Mouse (Mus musculus) heart, embryonic 10.5 days (tissue): Measurements from ENCODE around the gene Gja1. TPM values are rescaled to one million over a fixed set of nuclear protein-coding genes. Genes with fewer than 3 reads are reported as not detected.
A peak's percentile ranks its signal among the peaks of the same experiment; 100 is the strongest.
"Not testable (repeated sequence)": the region's sequence is repeated elsewhere in the genome, so short reads cannot be mapped to it uniquely, and the experiment has no call there.

Experiments used
- DNase-seq: peaks from one replicate; pipeline ENCODE4 v3.0.0-alpha.2; 2017; ENCODE audit warnings: low spot score
- H3K27ac ChIP-seq: fragments of 300-500 bp; sonication (generic); 2 replicates; pipeline ENCODE4 v1.5.1; 2016; ENCODE audit warnings: mild to moderate bottlenecking
- H3K27me3 ChIP-seq: fragments of 300-500 bp; sonication (generic); 2 replicates; pipeline ENCODE4 v1.6.1; 2016; ENCODE audit warnings: mild to moderate bottlenecking; ENCODE audit not compliant: poor library complexity, insufficient read depth, severe bottlenecking
- H3K36me3 ChIP-seq: fragments of 300-500 bp; sonication (generic); 2 replicates; pipeline ENCODE4 v1.6.1; 2016; ENCODE audit warnings: mild to moderate bottlenecking, moderate library complexity
- H3K4me1 ChIP-seq: fragments of 300-500 bp; sonication (generic); 2 replicates; pipeline ENCODE4 v1.6.1; 2016; ENCODE audit warnings: mild to moderate bottlenecking
- H3K4me3 ChIP-seq: fragments of 300-500 bp; sonication (generic); 2 replicates; pipeline ENCODE4 v1.5.1; 2016; ENCODE audit warnings: mild to moderate bottlenecking, moderate library complexity
- H3K9me3 ChIP-seq: fragments of 300-500 bp; sonication (generic); 2 replicates; pipeline ENCODE4 v1.6.1; 2016; ENCODE audit warnings: mild to moderate bottlenecking, moderate library complexity
- WGBS: fragments of 180-500 bp; shearing (Covaris S2); methylation state at CpG from one replicate; pipeline ENCODE4 v1.1.7; 2016; 5-methylcytosine and 5-hydroxymethylcytosine counted together
- polyA plus RNA-seq: library from polyadenylated mRNA; unstranded; fragments of >200 nt; fragmentation: Nextera tagmentation; extraction: Ambion mirVana; gene quantifications from 2 replicates; pipeline ENCODE4 v1.2.1, GENCODE M21; 2016

Gja1 gene
- polyA plus RNA-seq, 1 experiment from 2014 or later: 141 TPM

DNA sequence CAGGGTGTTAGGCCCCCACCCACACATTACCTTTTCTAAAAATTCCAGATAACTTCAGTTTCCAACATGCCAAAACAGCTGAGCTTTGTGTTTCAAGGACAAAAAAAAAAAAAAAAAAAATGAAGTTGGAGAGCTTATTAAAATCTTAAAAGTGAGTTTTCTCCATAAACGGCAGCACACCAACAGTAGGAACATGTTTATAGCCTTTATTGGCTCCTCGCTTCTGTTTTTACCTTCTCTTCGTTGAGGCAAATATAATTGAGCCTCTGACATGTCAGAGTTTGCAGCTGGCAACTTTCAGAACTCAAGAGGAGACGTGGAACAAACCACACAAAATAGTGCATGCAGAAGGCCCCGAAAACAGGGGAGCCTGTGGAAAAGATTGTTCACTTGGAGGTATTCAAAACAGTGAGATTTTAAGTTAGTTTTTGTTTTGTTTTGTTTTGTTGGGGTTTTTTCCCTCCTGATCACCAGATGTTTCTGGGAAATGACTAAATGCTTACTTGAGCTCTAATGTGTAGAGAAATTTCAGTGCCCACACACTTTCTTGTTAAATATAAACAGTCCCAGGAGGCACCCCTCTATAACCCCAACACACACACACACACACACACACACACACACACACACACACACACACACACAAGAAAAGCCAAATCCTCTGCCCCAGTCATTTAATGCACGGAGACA lies 16.1 kb downstream of the Gja1 start:
- Histone ChIP-seq H3K36me3 (peaks cover 32% of the 10 kb centered on the region), H3K4me1 (no peaks in the 10 kb centered on the region), H3K27ac (no peak overlapping the region), H3K27me3 (no peaks in the 10 kb centered on the region), H3K9me3 (no peaks in the 10 kb centered on the region), H3K4me3 (no peak overlapping the region)
- DNase-seq: no peak
- 76% methylated on average over 6 of the region's 6 CpGs for WGBS

DNA sequence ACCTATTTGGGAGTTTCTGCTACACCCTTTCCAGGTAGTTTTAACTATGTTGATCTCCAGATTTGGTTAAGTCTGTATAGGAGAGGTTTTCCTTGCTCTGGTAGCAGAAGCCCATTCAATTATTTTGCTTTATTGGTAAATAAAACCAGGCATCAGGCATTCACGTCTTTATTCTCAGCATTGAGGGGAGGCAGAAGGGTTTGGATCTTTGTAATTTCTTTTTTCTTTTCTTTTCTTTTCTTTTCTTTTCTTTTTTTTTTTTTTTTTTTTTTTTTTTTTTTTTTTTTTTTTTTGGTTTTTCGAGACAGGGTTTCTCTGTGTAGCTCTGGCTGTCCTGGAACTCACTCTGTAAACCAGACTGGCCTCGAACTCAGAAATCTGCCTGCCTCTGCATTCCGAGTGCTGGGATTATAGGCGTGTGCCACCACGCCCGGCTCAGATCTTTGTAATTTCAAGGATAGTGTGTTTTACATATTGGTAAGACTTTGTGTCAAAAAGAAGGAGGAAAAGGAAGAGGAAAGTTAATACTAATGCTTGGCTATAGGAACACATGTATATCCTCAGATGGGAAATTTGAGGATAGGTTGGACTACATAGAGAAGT lies 16.8 kb downstream of the Gja1 start:
- WGBS: 87% methylated on average over 7 of the region's 7 CpGs
- not testable (repeated sequence) for H3K9me3 ChIP-seq, H3K27ac ChIP-seq, H3K27me3 ChIP-seq, DNase-seq, H3K4me3 ChIP-seq, H3K4me1 ChIP-seq
- H3K36me3 ChIP-seq: peaks cover 25% of the 10 kb centered on the region

DNA sequence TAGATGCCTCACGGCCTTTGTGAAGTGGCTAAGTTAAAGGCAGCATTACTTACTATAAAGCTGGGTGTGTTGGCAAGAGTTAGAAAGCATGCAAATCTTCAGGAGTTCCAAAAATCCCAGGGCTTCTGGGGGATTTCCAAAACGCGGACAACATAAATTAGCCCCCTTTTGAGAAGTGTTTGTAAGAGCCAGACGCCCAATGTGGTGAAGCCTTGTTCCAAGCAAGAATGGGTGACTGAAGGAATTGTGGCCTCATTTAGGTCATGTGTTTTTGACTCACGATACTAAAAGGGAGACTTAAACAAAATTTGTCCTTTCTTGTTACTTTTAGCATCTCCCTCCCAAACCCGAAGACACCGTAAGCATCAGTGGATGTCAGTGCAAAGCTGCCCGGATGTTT lies 20.7 kb downstream of the Gja1 start:
- no peak overlapping the region for H3K4me3 ChIP-seq
- no peak for DNase-seq
- 87% methylated on average over 8 of the region's 8 CpGs for WGBS

DNA sequence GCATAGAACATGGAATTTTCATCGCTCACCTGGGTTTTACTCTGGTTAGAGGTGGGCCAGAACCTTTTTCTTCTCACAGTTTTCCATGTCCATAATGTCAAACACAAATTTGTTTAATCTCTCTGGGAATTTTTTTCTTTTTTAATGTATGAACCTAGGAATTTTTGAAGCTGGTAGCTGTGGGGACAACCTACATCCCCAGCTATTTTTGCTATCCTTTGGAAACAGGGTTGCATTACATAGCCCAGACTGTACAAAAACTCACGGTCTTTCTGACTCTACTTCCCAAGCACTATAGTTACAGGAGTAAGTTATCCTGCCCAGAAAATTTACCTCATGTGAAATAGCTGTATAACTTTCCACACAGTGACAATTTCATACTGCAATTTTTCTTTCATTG lies 21.2 kb downstream of the Gja1 start:
- H3K27me3 ChIP-seq: no peaks in the 10 kb centered on the region
- 88% methylated on average over 2 of the region's 2 CpGs for WGBS
- H3K4me3 ChIP-seq: no peak overlapping the region
- no peaks in the 10 kb centered on the region for H3K9me3 ChIP-seq
- no peak overlapping the region for H3K27ac ChIP-seq
- H3K4me1 ChIP-seq: no peaks in the 10 kb centered on the region
- no peaks in the 10 kb centered on the region for H3K36me3 ChIP-seq
- DNase-seq: no peak

More for the DNA sequence above, 20.7 kb downstream of the Gja1 start:
- no peak overlapping the region for H3K27ac ChIP-seq
- H3K4me1 ChIP-seq: no peaks in the 10 kb centered on the region
- no peaks in the 10 kb centered on the region for H3K9me3 ChIP-seq
- H3K27me3 ChIP-seq: no peaks in the 10 kb centered on the region
- no peaks in the 10 kb centered on the region for H3K36me3 ChIP-seq

DNA sequence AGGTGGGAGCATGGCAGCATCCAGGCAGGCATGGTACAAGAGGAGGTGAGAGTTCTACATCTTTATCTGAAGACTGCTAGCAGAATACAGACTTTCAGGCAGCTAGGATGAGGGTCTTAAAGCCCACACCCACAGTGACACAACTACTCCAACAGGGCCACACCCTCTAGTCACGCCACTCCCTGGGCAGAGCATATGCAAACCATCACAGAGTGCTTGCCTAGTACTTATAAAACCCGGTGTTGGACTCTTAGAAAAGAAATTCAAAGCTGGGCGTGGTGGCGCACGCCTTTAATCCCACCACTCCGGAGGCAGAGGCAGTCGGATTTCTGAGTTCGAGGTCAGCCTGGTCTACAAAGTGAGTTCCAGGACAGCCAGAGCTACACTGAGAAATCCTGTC lies 24.3 kb downstream of the Gja1 start:
- not testable (repeated sequence) for H3K27ac ChIP-seq, H3K9me3 ChIP-seq, H3K36me3 ChIP-seq, DNase-seq, H3K4me1 ChIP-seq, H3K27me3 ChIP-seq, H3K4me3 ChIP-seq
- WGBS: 92% methylated on average over 8 of the region's 8 CpGs

DNA sequence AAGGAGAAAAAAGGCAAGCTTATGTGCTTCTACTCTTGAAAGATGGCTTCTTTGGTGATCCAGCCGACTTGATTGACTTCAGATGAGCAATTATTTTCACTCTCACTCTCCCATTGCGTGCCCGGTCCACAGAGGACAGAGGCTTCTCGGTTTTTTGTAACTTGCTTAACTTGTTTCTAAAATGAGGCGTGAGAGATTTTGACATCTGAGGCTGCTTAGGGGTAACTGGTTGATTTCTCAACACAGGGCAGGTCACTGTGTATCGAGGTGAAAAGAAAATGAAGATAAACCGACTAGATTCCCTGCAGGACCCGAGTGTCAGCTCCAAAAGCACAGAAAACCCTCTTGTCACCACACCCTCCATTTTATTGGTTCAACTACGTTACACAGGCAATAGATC lies 28.8 kb downstream of the Gja1 start:
- no peaks in the 10 kb centered on the region for H3K9me3 ChIP-seq

DNA sequence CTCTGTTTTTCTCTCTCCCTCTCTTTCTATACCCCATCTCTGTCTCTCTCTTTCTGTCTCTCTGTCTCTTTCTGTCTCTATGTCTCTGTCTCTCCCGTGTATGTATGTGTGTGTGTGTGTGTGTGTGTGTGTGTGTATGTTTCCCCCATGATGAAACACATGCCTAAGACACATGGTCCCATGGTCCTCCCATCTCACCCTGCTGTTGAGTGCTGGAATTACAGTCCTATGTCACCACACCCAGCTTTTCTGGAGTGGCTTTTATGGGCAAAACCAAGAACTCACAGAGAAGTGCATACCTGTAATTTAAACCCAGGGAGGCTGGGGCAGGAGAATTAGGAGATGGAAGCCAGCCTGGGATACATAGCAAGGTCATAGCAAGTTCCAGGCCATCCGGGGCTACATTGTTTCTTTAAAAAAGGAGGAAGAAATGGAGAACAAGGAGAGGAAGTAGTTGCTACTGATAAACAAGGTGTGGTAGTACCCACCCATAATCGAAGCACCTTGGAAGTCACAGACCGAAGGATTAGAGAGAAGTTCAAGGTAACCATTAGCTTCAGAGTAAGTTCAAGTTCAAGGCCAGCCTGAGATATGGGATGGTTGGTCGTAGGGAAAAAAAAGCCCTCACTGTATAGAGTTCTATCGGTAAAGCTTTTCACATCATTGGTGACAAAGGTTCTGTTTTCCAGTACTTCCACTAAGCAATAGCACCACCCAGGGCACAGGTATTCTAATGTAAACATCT lies 29.4 kb downstream of the Gja1 start:
- no peak overlapping the region for H3K27ac ChIP-seq
- WGBS: 82% methylated on average over 6 of the region's 6 CpGs
- no peak overlapping the region for H3K4me3 ChIP-seq
- H3K36me3 ChIP-seq: no peaks in the 10 kb centered on the region
- DNase-seq: no peak
- no peaks in the 10 kb centered on the region for H3K9me3 ChIP-seq
- no peaks in the 10 kb centered on the region for H3K4me1 ChIP-seq
- H3K27me3 ChIP-seq: no peaks in the 10 kb centered on the region

More for the DNA sequence above, 28.8 kb downstream of the Gja1 start:
- Histone ChIP-seq H3K4me3 (no peak overlapping the region), H3K27ac (no peak overlapping the region), H3K27me3 (no peaks in the 10 kb centered on the region), H3K4me1 (no peaks in the 10 kb centered on the region), H3K36me3 (no peaks in the 10 kb centered on the region)
- WGBS: 76% methylated on average over 9 of the region's 9 CpGs
- no peak for DNase-seq

DNA sequence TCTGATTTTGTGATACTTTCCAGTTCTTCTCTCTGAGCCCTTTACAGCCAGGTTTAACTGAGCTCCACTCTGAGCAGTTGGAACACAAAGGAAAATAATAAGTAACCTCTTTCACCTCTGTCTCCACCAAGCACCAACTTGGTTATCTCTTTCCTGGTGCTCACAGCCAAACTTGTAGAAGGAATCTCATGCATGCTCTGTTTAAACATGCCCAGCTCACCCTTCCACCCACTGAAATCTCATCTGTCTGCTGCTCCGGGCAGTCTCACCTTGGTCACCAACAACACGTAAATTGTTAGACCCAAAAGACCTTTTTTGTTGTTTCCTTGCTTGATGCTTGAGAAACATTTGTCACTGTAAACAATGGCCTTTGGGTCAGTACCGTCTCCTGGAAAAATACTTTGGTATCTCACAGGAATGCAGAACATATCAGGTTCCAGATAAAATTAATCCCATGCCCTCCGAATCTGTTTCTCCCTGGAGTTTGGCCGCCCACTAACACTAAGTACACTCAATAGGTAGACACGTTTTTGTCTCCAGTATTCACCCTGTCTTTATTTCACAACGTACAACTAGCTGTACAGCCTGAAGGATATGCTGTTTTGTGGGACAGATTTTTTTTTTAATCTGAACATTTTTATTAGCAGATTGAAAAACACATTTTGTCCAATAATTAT lies 38.9 kb downstream of the Gja1 start:
- no peak overlapping the region for H3K4me3 ChIP-seq
- H3K27me3 ChIP-seq: no peaks in the 10 kb centered on the region
- H3K4me1 ChIP-seq: peaks cover 8% of the 10 kb centered on the region
- DNase-seq: no peak
- H3K9me3 ChIP-seq: no peaks in the 10 kb centered on the region
- WGBS: 41% methylated on average over 7 of the region's 7 CpGs
- peak overlapping the region; percentile 17; the same call in 1 of the 2 replicates for H3K27ac ChIP-seq
- no peaks in the 10 kb centered on the region for H3K36me3 ChIP-seq

DNA sequence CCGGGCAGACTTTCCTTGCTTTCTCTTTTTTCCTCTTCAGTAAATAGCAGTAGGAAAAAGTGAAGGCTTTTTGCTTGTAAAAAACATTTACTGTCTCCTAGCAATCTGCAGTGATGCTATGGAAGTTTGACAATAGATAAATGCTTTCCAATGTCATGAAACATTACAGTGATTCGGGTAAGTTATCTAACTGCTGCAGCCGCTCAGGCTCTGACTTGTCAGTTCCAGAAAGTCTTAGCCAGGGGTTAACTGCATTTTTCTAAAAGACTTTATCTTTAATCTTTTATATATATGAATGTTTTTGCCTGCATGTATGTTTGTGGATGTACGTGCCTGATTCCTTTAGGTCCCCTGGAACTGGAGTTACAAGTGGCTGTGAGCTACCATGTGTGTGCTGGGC lies 45.4 kb downstream of the Gja1 start:
- 85% methylated on average over 4 of the region's 4 CpGs for WGBS
- H3K36me3 ChIP-seq: no peaks in the 10 kb centered on the region

DNA sequence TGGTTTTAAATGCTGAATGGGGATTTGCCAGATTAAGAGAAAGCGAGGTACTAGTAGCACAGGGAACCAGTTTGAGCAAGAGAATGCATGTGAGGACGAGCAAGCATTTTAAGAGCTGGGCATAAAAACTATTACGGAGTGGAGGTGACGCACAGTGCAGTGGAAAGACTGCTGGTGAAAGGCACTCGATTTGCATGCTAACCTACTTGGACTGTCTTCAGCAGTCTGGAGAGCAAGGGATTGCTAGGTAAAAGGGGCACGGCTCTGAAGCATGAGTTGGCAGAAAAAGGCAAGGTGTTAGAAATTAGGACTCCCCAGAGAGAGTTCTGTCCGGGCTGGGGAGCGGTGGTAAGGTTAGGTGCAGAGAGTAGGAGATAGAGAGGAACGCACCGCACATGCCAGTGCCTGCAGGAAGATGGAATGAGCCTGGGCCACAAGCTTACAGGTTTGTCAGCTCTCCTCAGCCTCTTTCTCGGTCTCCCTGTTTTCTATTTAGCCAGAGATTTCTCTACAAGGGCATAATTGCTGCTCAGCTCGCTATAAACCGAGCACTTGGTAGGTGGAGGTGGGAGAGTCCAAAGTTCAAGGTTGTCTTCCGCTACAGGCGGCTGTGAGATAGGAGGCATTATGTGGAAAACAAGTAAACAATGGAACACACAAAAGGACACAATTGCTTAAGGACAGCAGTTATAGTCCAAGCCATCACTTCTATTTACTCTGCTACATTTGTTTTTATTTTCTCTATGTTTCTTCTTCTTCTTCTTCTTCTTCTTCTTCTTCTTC lies 48.1 kb downstream of the Gja1 start:
- no peaks in the 10 kb centered on the region for H3K27me3 ChIP-seq
- H3K4me1 ChIP-seq: no peaks in the 10 kb centered on the region
- 83% methylated on average over 15 of the region's 15 CpGs for WGBS
- no peak overlapping the region for H3K4me3 ChIP-seq
- no peak for DNase-seq
- H3K27ac ChIP-seq: no peak overlapping the region
- H3K9me3 ChIP-seq: no peaks in the 10 kb centered on the region
- H3K36me3 ChIP-seq: no peaks in the 10 kb centered on the region

More for the DNA sequence above, 45.4 kb downstream of the Gja1 start:
- Histone ChIP-seq H3K27ac (no peak overlapping the region), H3K4me3 (no peak overlapping the region), H3K27me3 (no peaks in the 10 kb centered on the region), H3K9me3 (no peaks in the 10 kb centered on the region), H3K4me1 (no peaks in the 10 kb centered on the region)
- DNase-seq: no peak

DNA sequence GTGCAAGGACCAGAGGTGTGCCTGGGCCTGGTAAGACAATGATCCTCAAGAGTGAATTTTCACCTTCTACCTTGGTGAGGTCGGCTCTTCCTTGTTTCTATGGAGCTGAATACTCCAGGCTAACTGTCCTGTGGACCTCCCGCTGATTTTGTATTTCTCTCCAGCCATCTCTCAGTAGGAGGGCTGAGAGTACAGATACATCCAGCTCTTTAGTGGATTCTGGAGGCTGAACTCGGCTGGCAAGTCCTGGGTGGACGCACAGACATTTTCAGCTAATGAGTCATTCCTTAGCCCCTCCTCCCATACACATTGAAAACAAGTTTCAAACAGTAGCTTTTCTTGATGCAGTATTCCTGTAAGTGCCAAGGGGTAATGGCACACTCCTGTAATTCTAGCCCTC lies 49.2 kb downstream of the Gja1 start:
- 0 out of 2 replicates have a peak, but pooled peaks cover 2% of the 10 kb centered on the region for H3K4me1 ChIP-seq
- H3K4me3 ChIP-seq: no peak overlapping the region
- H3K27me3 ChIP-seq: no peaks in the 10 kb centered on the region
- WGBS: 43% methylated on average over 4 of the region's 4 CpGs
- no peaks in the 10 kb centered on the region for H3K36me3 ChIP-seq
- no peak for DNase-seq
- H3K27ac ChIP-seq: no peak overlapping the region
- no peaks in the 10 kb centered on the region for H3K9me3 ChIP-seq

DNA sequence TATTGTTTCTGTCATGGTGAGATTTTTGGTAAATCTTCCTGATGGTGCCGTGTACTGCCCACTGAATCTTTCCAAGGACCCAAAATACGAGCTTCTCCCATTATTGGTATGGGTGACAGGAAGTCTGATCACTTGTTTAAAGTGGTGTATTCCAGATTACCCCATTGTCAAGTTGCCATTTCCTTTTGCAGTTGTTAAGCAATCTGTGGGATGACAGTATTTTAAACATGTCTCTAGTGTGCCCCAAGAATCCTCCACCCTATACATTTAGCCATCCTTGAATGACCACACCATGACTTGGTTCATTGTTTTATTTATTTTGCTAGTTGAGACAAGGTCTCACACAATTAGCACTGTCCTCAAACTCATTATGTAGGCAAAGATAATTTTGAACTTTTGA lies 50.3 kb downstream of the Gja1 start:
- no peak for DNase-seq
- 0 out of 2 replicates have a peak, but pooled peaks cover 12% of the 10 kb centered on the region for H3K4me1 ChIP-seq
- no peak overlapping the region for H3K4me3 ChIP-seq
- H3K27ac ChIP-seq: no peak overlapping the region
- H3K27me3 ChIP-seq: no peaks in the 10 kb centered on the region
- H3K36me3 ChIP-seq: no peaks in the 10 kb centered on the region
- H3K9me3 ChIP-seq: no peaks in the 10 kb centered on the region
- WGBS: 76% methylated on average over 2 of the region's 2 CpGs
